Mouse (Mus musculus): Measurements from ENCODE around the gene Zfp964. TPM values are rescaled to one million over a fixed set of nuclear protein-coding genes. Genes with fewer than 3 reads are reported as not detected.
"Not testable (repeated sequence)": the region's sequence is repeated elsewhere in the genome, so short reads cannot be mapped to it uniquely, and the experiment has no call there.

Zfp964 gene
- 1 to 10 TPM; 3.6 to 4.1 TPM for total RNA-seq (2021)
- long read RNA-seq, experiment 1, partial matches to known transcripts, result 0 of 1 reads
- long read RNA-seq, experiment 1, other reads (novel, unspliced or antisense), result 1 of 1 reads
- long read RNA-seq, experiment 2, full-length matches to known transcripts, result 4 of 4 reads
- long read RNA-seq, experiment 2, partial matches to known transcripts, result 0 of 4 reads
- long read RNA-seq, experiment 2, other reads (novel, unspliced or antisense), result 0 of 4 reads

DNA sequence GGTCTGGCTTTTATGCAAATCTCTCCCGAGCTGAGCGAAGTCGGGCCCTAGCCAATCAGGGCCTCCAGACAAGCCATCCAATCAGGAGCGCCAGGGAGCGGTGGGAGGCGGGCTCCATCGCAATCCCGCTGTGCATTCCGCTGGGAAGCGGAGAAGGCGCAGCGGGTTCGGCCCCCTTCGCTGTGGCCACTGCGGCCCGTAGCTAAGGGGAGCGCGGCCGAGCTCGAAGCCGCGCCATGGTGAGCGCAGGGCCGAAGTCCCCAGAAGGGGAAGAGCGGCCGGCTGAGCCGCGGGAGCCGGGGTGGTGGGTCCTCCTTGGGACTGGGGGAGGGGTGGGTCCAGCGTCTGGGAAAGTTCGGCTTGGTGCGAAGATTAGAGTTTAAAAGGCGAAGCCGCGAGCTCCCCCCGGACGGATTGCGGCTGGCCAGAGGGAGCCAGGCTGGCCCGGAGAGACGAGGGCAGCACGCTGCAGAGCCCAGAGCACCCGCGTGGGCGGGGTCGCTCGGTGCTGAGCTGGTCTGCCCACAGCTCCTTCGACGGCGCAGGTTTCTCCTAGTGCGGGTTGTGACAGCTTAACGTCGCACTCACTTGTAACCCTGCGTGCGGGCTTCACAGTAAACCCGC, at the start of gene Zfp964:
Zfp964 (plus strand) TSS at position 122 of the 624 bp plus-strand sequence.
- peak; percentile 91 to 95 for DNase-seq (ENCODE audit: low spot score in 2 of 2)

- no peak for DNase-seq (ENCODE audit: low spot score in 2 of 2)
These were observed 39.6 kb upstream of the Zfp964 start for GRCm38 (mm10) chr8:69614687-69615086.

GRCm38 (mm10) chr8:69618078-69618477, 36.2 kb upstream of the Zfp964 start:
- no peak for DNase-seq (ENCODE audit: low spot score in 2 of 2)

DNA sequence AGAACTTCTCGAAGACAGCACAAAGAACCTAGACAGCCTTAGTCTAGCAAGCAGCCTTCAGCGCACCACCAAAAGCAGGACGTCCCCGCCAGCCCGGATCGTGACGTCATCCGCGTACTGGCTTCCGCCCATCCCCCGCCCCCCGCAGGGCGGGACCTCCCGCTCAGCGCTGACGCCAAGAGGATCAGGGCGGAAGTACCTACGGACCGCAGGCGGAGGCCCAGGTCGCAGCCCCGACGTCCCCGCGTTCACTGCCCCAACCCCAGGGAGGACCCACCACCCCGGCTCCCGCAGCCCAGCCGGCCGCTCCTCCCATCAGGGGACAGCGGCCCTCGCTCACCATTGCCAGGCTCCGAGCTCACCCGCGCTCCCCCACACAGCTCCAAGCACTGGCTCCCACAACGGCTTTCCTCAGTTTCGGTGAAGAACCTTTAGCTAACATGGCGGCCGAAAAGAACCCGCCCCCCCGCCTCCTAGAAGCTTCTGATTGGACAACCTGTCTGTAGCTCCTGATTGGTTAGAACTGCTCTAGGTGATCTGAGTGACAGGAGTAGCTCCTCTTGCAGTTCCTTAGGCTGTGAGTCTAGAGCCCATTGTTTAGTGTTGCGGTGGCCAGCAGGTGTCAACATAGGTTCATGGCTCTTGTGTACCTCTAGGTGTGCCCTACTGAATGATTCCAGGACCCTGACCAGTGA, 29.0 kb upstream of the Zfp964 start, which contains the start of gene Zfp868:
Zfp868 (minus strand) TSS at position 454 of the 695 bp plus-strand sequence.
- peak; percentile 98 to 99 for DNase-seq (ENCODE audit: low spot score in 2 of 2)

DNA sequence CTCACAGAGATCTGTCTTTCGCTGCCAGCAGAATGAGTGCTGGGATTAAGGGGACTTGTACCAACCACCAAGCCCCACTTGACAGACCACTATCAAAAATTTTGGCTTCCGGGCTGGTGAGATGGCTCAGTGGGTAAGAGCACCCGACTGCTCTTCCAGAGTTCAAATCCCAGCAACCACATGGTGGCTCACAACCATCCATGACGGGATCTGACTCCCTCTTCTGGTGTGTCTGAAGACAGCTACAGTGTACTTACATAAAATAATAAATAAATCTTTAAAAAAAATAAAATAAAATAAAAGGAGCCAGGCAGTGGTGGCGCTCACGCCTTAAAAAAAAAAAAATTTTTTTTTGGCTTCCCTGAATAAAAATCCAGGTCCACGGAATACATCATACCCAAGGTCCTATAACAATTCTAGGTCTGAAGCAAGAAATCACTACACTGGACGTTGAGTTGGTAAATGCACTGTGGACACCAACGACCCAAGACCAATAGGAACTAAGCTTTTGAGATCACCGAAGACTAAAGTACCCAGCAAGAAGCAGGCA, 396 bp upstream of the Zfp964 start:
- DNase-seq (ENCODE audit: low spot score in 2 of 2), result no peak

- DNase-seq (ENCODE audit: low spot score in 2 of 2), result no peak
These were observed 7.0 kb downstream of the Zfp964 start for GRCm38 (mm10) chr8:69661294-69661693.

DNA sequence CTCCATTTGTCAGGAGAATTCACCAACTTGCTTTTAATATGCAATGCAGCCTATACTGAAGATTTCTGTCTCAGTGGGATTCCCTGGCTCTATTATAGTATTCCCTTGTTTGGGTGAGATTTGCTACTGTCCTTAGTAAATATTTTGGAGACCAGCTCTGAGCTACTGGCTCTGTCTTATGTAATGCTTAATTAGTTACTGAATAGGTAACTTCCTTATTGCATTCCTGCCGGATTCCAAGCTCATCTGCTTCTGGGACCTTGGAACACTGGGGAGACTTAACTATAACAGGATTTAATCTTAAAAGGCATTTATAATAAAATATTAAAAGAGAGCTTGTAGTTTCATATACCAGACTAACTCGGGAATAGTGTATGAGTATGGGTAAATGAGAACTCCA, 10.8 kb downstream of the Zfp964 start:
- not testable (repeated sequence) for DNase-seq (ENCODE audit: low spot score in 2 of 2)

DNA sequence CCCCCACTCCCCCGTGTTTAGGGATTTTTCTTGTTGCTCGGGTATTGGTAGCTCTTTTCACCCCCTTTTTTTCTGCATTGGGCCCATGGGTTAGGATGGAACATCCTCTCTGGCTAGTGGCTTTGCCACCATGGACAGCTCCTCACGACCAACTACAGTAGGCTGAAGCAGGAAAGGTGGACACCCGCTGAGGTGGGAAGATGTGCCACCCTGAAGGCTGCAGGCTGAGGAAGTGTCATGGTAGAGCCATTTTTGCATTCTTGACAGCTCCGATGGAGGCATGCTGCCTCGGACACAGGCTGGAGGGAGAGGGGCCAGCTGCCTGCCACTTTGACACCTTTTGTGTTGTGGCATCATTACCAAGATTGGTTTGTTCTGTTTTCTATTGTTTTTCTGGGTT, 47.5 kb downstream of the Zfp964 start:
- no peak for DNase-seq (ENCODE audit: low spot score in 2 of 2)

DNA sequence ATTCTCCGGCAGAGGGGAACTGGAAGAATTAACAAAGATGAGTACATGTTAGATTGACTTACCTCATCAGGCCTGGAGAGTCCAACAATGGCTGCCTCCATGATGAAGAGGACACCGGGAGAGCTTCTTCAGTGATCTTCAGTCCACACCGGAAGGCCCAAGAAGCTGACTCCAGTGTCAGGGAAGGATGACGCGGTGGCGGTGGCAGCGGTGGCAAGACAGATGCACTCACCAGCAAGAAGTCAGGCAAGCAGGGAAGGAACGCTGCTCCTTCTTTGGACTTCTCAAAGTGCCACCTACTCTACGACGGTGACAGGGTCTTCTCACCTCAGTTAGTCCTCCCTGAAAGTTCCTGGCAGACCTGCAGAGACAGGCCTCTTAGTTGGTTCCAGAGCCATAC, 56.3 kb downstream of the Zfp964 start, which contains the start of gene Zfp869:
Zfp869 (minus strand) TSS at position 101 of the 400 bp plus-strand sequence.
- DNase-seq (ENCODE audit: low spot score in 2 of 2), result not testable (repeated sequence)

GRCm38 (mm10) chr8:69713516-69713915, 59.2 kb downstream of the Zfp964 start:
- DNase-seq (ENCODE audit: low spot score in 2 of 2), result no peak

GRCm38 (mm10) chr8:69715366-69715765, 61.1 kb downstream of the Zfp964 start:
- DNase-seq (ENCODE audit: low spot score in 2 of 2), result no peak

Other genes with a start within 250 kb of the Zfp964 start
- not detected for gene Gm9495, start 200.9 kb upstream of the Zfp964 start, total RNA-seq (2021)
- gene Gm7697, start 131.5 kb upstream of the Zfp964 start, total RNA-seq (2021), result under 1 TPM in 1 of 2 experiments, not detected in 1; 0.21 TPM
- 10 to 100 TPM; 16.6 to 19.4 TPM for gene Zfp868, start 28.9 kb upstream of the Zfp964 start, total RNA-seq (2021)
- 10 to 100 TPM; 14.8 to 16.3 TPM for gene Zfp869, start 56.2 kb downstream of the Zfp964 start, total RNA-seq (2021)
- 1 to 10 TPM; 4.1 to 5.2 TPM for gene Zfp963, start 95.5 kb downstream of the Zfp964 start, total RNA-seq (2021)
- gene Gm20422, start 120.4 kb downstream of the Zfp964 start, total RNA-seq (2021), result 1 to 10 TPM in 1 of 2 experiments, under 1 TPM in 1; 0.81 to 1.8 TPM
- 10 to 100 TPM; 44.3 to 44.5 TPM for gene Atp13a1, start 136.7 kb downstream of the Zfp964 start, total RNA-seq (2021)
- 10 to 100 TPM; 29.8 to 30.4 TPM for gene Zfp866, start 136.7 kb downstream of the Zfp964 start, total RNA-seq (2021)
- 10 to 100 TPM; 19.2 to 20.5 TPM for gene Gmip, start 154.2 kb downstream of the Zfp964 start, total RNA-seq (2021)
- 1 to 10 TPM in 1 of 2 experiments, under 1 TPM in 1; 0.74 to 1.0 TPM for gene Lpar2, start 167.9 kb downstream of the Zfp964 start, total RNA-seq (2021)
- gene Pbx4, start 178.0 kb downstream of the Zfp964 start, total RNA-seq (2021), result 10 to 100 TPM; 17.1 to 19.7 TPM
- gene Cilp2, start 233.2 kb downstream of the Zfp964 start, total RNA-seq (2021), result 1 to 10 TPM; 1.6 to 2.4 TPM
- gene Tssk6, start 247.7 kb downstream of the Zfp964 start, total RNA-seq (2021), result under 1 TPM; 0.25 to 0.48 TPM
- gene Ndufa13, start 248.1 kb downstream of the Zfp964 start, total RNA-seq (2021), result 100 to 1,000 TPM; 152 to 159 TPM
- gene Yjefn3, start 248.2 kb downstream of the Zfp964 start, total RNA-seq (2021), result 10 to 100 TPM; 19.8 to 24.6 TPM

Data from layer of hippocampus, postnatal 14 days (tissue).